Mouse (Mus musculus) heart, postnatal 36 days (tissue): ENCODE measurements around the gene Vmn2r30. TPM values are rescaled to one million over a fixed set of nuclear protein-coding genes. Genes with fewer than 3 reads are reported as not detected.
A peak's percentile ranks its signal among the peaks of the same experiment; 100 is the strongest.
"Not testable (repeated sequence)": the region's sequence is repeated elsewhere in the genome, so short reads cannot be mapped to it uniquely, and the experiment has no call there.

Source experiments
- DNase-seq, 2 experiments: peaks; one replicate each; pipeline ENCODE4 v3.0.0; 2021 to 2022
- intact Hi-C: fragments of 180-260 bp; cut with DNase I; formaldehyde crosslinking; loops from one replicate; pipeline ENCODE4 v1.15.1; 2025
- microRNA-seq, 2 experiments: library from miRNA; unstranded; fragments of <30 nt; microRNA quantifications; one replicate each; pipeline ENCODE4 v1.2.0; 2021; ENCODE audit warnings: borderline number of aligned reads in 2 of 2
- total RNA-seq, 2 experiments: library from RNA; stranded (reverse); gene quantifications; 2 replicates each; pipeline ENCODE4 v1.2.3; 2021

Gene Vmn2r30
- not detected for total RNA-seq

DNA sequence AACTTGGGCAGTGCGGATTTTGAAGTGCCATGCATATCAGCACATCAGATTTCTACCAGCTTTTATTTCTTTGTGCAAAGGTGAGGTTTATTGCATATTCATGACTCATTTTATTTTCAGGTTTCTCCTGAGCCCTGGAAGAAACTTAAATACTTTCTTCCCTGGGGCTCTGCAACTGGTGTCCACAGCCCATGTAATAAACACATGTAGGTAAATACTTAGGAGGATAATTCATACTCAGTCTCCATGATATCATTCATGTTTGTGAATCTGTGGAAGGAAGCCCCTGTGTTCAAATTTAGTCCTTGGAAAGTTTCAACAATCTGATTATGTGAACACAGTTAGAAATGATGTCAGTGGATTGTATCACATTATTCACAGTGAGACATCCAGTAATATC is at the start of gene Vmn2r30:
TSS of gene Vmn2r30 (minus strand) at position 101 of the 400 bp plus-strand sequence.
- DNase-seq, intact Hi-C loops: not testable (repeated sequence)

DNA sequence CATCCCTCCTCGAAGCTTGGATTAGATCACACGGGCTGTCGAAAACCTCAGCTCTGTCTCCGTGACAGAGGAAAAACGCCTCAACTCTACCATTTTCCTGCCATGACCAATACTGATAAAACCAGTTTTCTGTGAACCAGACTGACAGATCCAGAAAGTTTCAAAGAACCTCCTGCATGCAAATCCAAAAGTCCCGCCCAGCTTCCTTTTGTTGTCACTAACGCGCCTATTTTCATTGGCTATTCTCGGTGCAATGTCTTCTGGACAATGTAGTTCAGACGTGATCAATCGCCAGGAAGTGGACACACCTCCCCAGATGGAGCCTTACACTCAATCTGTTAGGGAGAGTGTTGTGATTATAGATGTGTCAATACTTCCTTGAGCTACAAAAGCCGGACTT is 37.0 kb upstream of the Vmn2r30 start, which contains the start of gene Gm45783:
TSS of gene Gm45783 (minus strand) at position 143 of the 400 bp plus-strand sequence.
- intact Hi-C loops, result not testable (repeated sequence)
- DNase-seq, result peak in 1 of 2 experiments; percentile 2

DNA sequence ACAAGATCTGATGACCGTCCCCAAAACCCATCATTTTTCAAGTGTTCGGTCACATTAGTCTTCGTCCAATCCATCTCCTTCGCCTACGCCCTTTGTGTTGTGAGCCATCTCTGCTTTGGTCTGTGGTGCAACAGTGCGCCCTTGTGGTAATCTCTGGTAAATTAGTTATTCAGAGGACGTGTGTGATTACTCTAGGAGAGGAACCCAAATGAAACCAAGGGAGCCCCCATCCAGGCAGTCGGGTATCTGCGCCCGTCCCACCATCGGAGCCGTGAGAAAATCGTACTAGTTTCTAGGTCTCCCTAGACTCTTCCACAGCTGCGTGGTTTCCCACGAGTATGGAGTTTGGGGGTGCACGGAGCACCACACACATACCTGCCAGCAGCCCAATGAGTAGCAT is 41.8 kb downstream of the Vmn2r30 start:
- peak; percentile 43 to 49 for DNase-seq
- intact Hi-C loops, result loop anchor here (5.0 kb wide), 1 partner anchor 173 kb away; the partner anchor contains the start of gene Zfp954

DNA sequence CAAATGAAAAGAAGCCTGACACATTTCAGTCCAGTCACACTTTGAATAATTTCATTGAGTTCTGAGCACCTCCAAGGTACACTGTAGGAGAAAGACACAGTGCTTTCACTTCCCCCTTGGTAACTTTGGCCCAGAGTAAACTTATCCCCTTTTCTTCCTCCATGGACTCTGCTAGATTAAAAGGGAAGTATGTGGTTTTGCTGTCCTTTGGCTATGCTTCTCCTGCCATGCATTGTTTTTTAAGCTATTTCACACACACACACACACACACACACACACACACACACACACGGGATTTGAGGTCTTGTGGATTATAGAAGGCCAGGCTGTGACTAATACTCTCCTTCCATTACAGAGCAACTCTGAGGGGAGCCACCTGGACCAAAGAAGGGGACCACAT is 56.0 kb downstream of the Vmn2r30 start:
- no peak for DNase-seq
- intact Hi-C loops, result loop anchor here (5.0 kb wide), 1 partner anchor 624 kb away; no protein-coding TSS in a partner anchor

DNA sequence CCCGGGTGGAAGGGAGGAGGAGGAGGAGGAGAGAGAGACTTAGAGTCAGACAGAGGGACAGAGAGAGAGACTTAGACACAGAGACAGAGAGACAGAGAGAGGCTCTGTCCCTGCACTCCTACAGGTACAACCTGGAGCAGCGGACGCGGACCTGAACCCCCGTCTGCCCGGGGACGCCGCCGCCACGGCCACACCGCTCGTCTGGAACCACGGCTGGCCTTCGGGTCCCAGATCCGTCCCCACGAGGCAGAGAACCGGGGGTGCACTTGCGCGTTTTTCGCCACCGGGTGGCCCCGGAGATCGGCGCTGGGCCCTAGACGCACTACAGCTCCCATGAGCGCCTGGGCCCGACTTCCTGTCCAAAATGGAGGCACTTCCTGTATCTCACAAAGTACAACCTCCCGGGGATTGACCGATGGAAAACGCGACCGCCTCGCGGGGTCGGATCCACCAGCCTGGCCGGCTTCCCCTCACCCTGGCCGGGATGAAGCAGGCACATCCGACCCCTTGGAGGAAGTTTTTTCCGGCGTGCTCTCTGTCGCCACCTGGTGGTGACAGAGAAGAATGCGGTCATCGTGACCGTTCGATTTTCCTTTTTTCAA is 59.3 kb downstream of the Vmn2r30 start, which contains the start of gene Gm45844:
TSS of gene Gm45844 (minus strand) at position 324 of the 602 bp plus-strand sequence.
- intact Hi-C loops, result loop anchor here (2.0 to 10.0 kb wide), 5 partner anchors 21 to 916 kb away; partner anchors contain the start of genes Olfr1344, Zfp78 and Zfp954

DNA sequence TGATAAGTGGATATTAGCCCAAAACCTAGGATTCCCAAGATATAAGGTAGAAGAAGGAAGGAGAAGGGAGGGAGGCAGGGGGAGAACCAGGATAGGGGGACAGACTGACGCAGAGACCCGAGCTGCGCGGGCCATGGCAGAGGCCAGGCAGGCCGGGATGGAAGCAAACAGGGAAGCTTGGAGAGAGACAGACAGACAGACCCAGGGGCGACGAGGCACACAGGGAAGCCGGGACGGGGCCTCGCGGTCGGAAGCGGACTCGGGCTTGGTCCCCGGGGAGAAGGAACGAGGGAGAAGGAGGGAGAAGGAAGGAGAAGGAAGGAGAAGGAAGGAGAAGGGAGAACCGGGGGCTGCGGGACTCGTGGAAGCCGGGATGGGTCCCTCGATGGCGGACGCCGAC is 59.9 kb downstream of the Vmn2r30 start:
- DNase-seq, result not testable (repeated sequence)
- intact Hi-C loops, result loop anchor here (5.0 to 10.0 kb wide), 3 partner anchors 155 to 915 kb away; partner anchors contain the start of genes Olfr1344, Zfp78 and Zfp954

More for the DNA sequence above, 59.3 kb downstream of the Vmn2r30 start, which contains the start of gene Gm45844:
- DNase-seq, result peak; percentile 90 to 91

Small RNAs within 50 kb of the gene (microRNA-seq; reads per million reads assigned to microRNA genes)
- 4.0 to 7.2 reads per million in 2 experiments for gene Mir5620

Other genes starting within 250 kb of the Vmn2r30 start
- 1 to 10 TPM; 3.0 to 4.2 TPM for gene Zfp954, start 216.1 kb downstream of the Vmn2r30 start, total RNA-seq
- under 1 TPM; 0.19 to 0.22 TPM for gene Zfp773, start 200.9 kb downstream of the Vmn2r30 start, total RNA-seq
- 1 to 10 TPM; 2.0 TPM for gene Zfp418, start 166.3 kb downstream of the Vmn2r30 start, total RNA-seq
- 1 to 10 TPM; 1.0 to 1.7 TPM for gene Zfp772, start 127.6 kb downstream of the Vmn2r30 start, total RNA-seq
- gene Vmn2r29, start 90.3 kb downstream of the Vmn2r30 start, total RNA-seq, result under 1 TPM; 0.11 to 0.17 TPM
- under 1 TPM; 0.51 to 0.78 TPM for gene Gm45844, start 59.3 kb downstream of the Vmn2r30 start, total RNA-seq
- gene Clcn4, start 36.8 kb downstream of the Vmn2r30 start, total RNA-seq, result 10 to 100 TPM; 50.2 to 53.1 TPM
- not detected for gene Gm45783, start 37.0 kb upstream of the Vmn2r30 start, total RNA-seq
- not detected for gene Vmn2r31, start 62.1 kb upstream of the Vmn2r30 start, total RNA-seq
- gene Vmn2r32, start 142.4 kb upstream of the Vmn2r30 start, total RNA-seq, result not detected
- gene Vmn2r33, start 229.2 kb upstream of the Vmn2r30 start, total RNA-seq, result not detected